Mouse (Mus musculus): ENCODE measurements at regions not wholly inside any gene's neighbourhood (a gene's known extent, or its start where the extent isn't known, plus 50 kb on each side); places are given as distances from the start of the nearest gene placed in this dataset.
"Not testable (repeated sequence)": the region's sequence is repeated elsewhere in the genome, so short reads cannot be mapped to it uniquely, and the experiment has no call there.

DNA sequence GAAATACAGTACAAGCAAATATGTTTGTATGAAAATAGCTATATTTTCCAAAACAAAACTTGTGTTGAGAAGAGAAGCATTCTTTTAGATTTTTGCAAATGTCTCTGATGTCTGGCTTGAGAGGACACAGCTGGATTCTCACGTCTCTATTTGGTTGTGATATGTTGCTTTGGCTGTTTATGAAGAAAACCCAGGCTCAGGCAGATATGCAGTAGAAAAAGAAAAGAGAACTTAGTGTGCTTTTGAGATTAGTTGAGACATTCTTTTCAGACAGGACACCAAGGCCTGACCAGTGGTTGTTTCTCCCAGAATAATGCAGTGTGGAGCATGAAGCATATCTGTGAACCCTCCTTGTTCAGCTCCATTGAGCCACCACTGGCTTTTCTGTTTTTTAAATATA is 178.8 kb upstream of the Mamld1 start:
- Histone ChIP-seq H3K9me3 (no peaks in the 10 kb centered on the region), H3K4me2 (replicated peaks) (no peak overlapping the region), H3K4me3 (no peak overlapping the region), H3K27ac (replicated peaks) (no peak overlapping the region), H3K9ac (replicated peaks) (no peak overlapping the region), H3K27me3 (no peaks in the 10 kb centered on the region), H3K4me1 (no peaks in the 10 kb centered on the region), H3K36me3 (no peaks in the 10 kb centered on the region)
- WGBS, result 69% methylated on average over 1 of the region's 1 CpGs
- ATAC-seq (ENCODE audit: low FRiP score, low read depth), result no peak

DNA sequence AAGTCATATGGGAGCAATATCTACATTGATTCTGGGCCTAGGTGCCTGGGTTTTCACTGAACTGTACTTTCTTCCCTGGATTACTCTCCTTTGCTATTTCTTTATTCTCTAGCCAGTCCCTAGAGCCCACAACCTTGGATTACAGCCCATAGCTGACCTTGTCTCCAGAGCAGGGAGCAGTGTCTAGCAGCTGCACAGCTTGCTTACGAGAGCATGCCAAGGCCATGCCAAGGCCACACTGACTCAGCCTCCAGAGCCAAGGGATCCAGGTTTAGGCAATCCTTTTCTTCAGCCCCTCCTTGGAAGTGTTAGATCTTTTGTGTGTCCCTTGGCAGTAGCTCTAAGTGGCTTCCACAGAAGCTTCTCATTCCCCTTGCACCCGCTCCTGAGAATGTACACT is 168.7 kb upstream of the Mamld1 start:
- H3K4me2 ChIP-seq (replicated peaks), result no peak overlapping the region
- no peak overlapping the region for H3K9ac ChIP-seq (replicated peaks)
- no peak overlapping the region for H3K27ac ChIP-seq (replicated peaks)
- no peaks in the 10 kb centered on the region for H3K27me3 ChIP-seq
- H3K4me3 ChIP-seq, result no peak overlapping the region
- no peaks in the 10 kb centered on the region for H3K4me1 ChIP-seq
- no peak for ATAC-seq (ENCODE audit: low FRiP score, low read depth)
- H3K9me3 ChIP-seq, result no peaks in the 10 kb centered on the region
- H3K36me3 ChIP-seq, result no peaks in the 10 kb centered on the region
- 81% methylated on average over 2 of the region's 2 CpGs for WGBS

DNA sequence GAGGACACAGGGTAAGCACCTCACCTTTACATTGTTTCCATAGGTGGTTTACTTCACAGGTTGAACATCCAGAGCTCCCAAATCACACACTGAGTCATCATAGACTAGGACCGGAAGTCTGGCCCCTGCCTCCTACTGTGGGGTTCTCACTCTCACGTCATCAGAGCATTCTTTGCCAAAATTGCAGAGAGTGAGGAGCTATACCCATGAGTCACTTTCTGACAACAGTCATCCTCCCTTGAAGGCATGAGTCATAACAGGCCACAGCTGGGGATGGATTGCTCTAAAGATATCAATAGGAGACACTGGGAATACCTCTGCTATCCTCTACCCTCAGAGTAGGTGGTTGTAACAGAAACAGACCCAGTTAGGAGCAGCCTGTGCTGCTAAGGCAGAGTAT is 166.6 kb upstream of the Mamld1 start:
- Histone ChIP-seq H3K9me3 (no peaks in the 10 kb centered on the region), H3K27ac (replicated peaks) (no peak overlapping the region), H3K27me3 (no peaks in the 10 kb centered on the region), H3K4me2 (replicated peaks) (no peak overlapping the region), H3K4me1 (no peaks in the 10 kb centered on the region), H3K36me3 (no peaks in the 10 kb centered on the region), H3K9ac (replicated peaks) (no peak overlapping the region), H3K4me3 (no peak overlapping the region)
- ATAC-seq (ENCODE audit: low FRiP score, low read depth), result no peak
- whole genome bisulfite sequencing, result 81% methylated on average over 2 of the region's 2 CpGs

DNA sequence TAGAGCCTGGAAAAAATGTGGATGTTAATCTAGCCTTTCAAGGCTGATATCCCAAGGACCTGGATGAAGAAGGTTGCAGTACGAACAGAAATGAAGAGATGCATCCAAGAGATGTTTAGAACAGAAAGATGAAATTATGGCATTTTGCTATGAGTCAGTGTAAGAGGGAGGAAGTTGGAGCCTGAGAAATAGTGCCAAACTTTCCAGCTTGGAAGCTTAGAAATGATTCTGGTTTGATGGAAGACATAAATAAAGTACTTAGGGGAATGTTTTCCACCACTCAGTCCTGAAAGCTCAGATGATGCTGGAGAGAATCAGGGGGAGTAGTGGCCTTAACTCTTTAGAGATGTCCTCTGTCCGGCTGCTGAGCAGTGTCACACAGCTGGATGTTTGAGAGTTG is 155.5 kb upstream of the Mamld1 start:
- Histone ChIP-seq H3K4me1 (no peaks in the 10 kb centered on the region), H3K9ac (replicated peaks) (no peak overlapping the region), H3K4me2 (replicated peaks) (no peak overlapping the region), H3K36me3 (no peaks in the 10 kb centered on the region), H3K9me3 (no peaks in the 10 kb centered on the region), H3K27me3 (no peaks in the 10 kb centered on the region), H3K27ac (replicated peaks) (no peak overlapping the region), H3K4me3 (no peak overlapping the region)
- ATAC-seq (ENCODE audit: low FRiP score, low read depth), result no peak
- 78% methylated on average over 2 of the region's 2 CpGs for WGBS

DNA sequence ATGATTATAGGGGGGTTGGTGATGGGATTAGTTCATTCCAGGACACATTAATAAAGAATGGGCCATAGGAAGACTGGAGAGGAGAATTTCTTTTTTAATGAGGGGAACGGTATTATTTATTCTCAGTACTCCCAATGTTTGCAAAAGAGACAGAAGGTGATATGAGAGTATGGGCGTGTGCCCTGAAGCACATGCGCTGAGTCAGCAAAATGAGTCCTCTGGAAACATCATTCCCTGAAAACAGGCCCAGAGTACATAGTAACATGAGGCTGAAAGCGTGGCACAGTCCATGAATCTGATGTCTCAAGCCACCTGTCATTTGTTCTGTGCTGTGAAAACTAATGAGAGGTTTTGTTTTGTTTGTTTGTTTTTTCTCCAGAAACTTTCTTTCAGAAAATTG is 154.5 kb upstream of the Mamld1 start:
- WGBS, result 69% methylated on average over 4 of the region's 4 CpGs
- Histone ChIP-seq H3K4me3 (no peak overlapping the region), H3K27me3 (no peaks in the 10 kb centered on the region)

DNA sequence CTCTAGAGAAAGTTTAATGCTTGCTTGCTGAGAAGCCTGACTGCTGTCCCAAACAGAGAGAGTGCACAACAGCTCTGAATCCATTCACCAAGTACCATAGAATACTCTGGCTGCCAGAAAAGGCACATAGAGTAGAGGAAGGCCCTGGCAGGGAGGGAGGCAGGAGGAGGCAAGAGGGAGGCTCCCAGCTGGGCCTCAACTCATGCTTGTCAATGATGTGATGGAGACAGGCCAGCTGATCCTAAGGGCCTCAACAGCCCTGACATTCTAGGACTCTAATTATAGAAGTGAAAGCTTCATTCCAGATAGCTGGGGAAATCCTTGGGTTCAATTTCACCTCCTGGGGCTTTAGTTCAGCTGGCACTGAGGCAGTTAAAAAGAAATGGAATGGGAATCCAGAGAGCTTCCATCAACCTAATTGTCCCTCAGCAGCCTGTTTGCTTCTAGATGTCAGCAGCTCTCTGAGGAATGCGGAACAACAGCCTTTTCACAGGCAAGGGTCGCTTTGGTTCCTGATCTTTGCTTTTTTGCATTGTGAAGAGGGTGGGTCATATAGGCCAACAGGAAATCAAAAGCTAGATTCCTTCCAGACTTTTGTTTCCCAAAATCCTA is 152.8 kb upstream of the Mamld1 start:
- ATAC-seq (ENCODE audit: low FRiP score, low read depth), result no peak
- no peaks in the 10 kb centered on the region for H3K36me3 ChIP-seq
- no peaks in the 10 kb centered on the region for H3K9me3 ChIP-seq
- no peak overlapping the region for H3K27ac ChIP-seq (replicated peaks)
- H3K4me2 ChIP-seq (replicated peaks), result no peak overlapping the region
- 62% methylated on average over 2 of the region's 2 CpGs for WGBS
- H3K27me3 ChIP-seq, result no peaks in the 10 kb centered on the region
- no peaks in the 10 kb centered on the region for H3K4me1 ChIP-seq
- H3K4me3 ChIP-seq, result no peak overlapping the region
- no peak overlapping the region for H3K9ac ChIP-seq (replicated peaks)

More for the DNA sequence above, 154.5 kb upstream of the Mamld1 start:
- Histone ChIP-seq H3K9ac (replicated peaks) (no peak overlapping the region), H3K4me1 (no peaks in the 10 kb centered on the region), H3K9me3 (no peaks in the 10 kb centered on the region), H3K4me2 (replicated peaks) (no peak overlapping the region), H3K36me3 (no peaks in the 10 kb centered on the region), H3K27ac (replicated peaks) (no peak overlapping the region)
- no peak for ATAC-seq (ENCODE audit: low FRiP score, low read depth)

DNA sequence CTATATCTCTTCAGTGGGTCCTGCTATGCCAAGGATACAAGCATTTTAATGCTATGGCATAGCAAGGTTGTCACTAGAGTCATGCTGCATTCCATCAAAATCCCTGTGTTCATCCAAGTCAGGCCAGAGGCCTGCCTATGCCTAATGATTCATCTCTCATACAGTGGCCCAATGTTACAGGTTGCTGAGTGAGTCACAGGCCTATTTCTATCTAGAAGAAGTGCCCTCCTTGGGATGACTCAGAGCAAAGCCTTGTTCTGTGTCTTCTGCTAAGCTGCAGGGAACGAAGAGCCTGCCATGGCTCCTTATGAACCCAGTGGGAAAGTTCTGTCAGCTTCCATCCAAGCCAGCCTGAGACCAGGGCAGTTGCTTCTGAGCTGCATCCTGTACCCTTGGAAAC is 151.2 kb upstream of the Mamld1 start:
- not testable (repeated sequence) for H3K9me3 ChIP-seq; ATAC-seq (ENCODE audit: low FRiP score, low read depth); H3K4me1 ChIP-seq; H3K36me3 ChIP-seq; H3K27me3 ChIP-seq; H3K4me3 ChIP-seq; H3K9ac ChIP-seq (replicated peaks); H3K4me2 ChIP-seq (replicated peaks); H3K27ac ChIP-seq (replicated peaks)
- WGBS, result 100% methylated on average over 1 of the region's 1 CpGs

DNA sequence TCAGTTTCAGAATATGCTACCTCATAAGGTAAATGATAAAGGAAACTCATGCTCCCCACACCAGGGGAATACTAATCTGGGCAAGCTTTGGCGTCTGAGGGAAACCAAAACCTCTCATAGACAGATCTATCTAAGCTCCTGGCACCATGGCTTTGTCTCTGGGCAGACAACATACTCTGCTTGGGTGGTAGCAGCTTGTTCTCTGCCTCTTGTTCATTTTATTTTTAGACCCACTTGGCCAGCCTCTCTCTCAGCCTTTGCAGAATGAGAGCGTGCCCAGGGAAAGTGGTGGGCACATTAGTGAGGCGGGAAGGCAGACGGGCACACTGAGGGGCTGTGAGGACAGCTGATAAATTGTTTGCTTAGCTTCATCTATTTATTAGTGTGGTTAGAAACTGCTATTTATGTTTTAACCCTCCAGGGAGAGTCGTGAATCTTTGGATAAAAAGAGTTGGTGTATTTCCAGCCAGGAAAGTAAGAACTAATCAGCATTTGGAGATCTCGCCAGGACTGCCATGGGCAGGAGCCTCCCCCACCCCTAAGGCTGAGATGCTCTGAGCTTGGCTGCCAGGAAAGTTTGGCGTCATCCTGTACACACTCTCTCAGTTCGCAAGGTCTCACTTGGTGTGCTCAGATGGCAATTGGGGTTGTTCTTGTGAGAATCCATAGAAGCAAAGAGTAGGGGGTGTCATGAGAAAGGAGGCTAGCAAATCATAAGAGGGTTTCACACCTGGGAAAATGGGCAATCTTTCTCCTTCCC is 150.2 kb upstream of the Mamld1 start:
- ATAC-seq (ENCODE audit: low FRiP score, low read depth), result no peak
- Histone ChIP-seq H3K9ac (replicated peaks) (no peak overlapping the region), H3K4me2 (replicated peaks) (no peak overlapping the region), H3K36me3 (no peaks in the 10 kb centered on the region), H3K4me3 (no peak overlapping the region), H3K27me3 (no peaks in the 10 kb centered on the region), H3K9me3 (no peaks in the 10 kb centered on the region), H3K27ac (replicated peaks) (no peak overlapping the region), H3K4me1 (no peaks in the 10 kb centered on the region)
- 78% methylated on average over 8 of the region's 8 CpGs for WGBS

DNA sequence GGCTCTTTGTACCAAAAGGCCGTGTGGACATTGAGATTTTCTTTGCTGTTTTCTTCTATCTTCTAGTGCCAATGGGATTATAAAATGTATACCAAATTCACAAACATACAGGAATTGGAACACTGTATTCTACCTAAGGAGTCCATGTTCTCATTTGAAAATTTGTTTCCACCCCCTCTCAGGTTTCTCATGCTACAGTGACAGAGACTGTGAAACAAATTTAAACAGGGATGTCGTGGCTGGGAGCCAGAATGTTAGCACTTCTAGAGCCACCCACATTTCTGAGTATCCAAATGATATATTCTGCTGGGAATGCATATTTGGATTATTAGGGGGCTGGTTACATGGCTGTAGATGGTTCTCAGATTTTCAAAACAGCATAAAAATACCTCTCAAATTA is 124.4 kb upstream of the Mamld1 start:
- WGBS, result 71% methylated on average over 2 of the region's 2 CpGs
- H3K4me1 ChIP-seq, result no peaks in the 10 kb centered on the region

DNA sequence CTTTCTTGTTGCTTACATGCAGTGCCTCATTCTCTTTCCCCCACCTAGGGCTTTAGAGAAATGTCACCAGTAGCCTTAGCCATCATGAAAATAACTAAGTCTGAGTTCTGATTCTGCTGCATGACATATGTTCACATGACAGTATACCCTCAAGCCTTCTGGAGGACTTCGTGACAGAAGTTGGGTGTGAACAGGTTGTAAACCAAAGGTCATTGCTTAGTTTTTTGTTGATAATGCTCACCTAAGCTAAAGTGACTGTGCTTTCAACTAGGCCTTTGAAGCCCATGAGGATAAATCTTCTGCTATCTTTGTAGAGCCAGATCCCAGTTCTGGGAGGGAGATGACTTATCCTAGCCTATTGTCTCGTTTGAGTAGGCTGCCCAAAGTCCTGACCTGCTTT is 118.1 kb upstream of the Mamld1 start:
- Histone ChIP-seq H3K4me2 (replicated peaks) (no peak overlapping the region), H3K27ac (replicated peaks) (no peak overlapping the region), H3K9me3 (no peaks in the 10 kb centered on the region), H3K27me3 (no peaks in the 10 kb centered on the region), H3K9ac (replicated peaks) (no peak overlapping the region), H3K36me3 (no peaks in the 10 kb centered on the region), H3K4me3 (no peak overlapping the region), H3K4me1 (no peaks in the 10 kb centered on the region)
- WGBS, result 55% methylated on average over 2 of the region's 2 CpGs
- ATAC-seq (ENCODE audit: low FRiP score, low read depth), result no peak

More for the DNA sequence above, 124.4 kb upstream of the Mamld1 start:
- Histone ChIP-seq H3K4me2 (replicated peaks) (no peak overlapping the region), H3K27me3 (no peaks in the 10 kb centered on the region), H3K9me3 (no peaks in the 10 kb centered on the region), H3K4me3 (no peak overlapping the region), H3K36me3 (no peaks in the 10 kb centered on the region), H3K9ac (replicated peaks) (no peak overlapping the region), H3K27ac (replicated peaks) (no peak overlapping the region)
- ATAC-seq (ENCODE audit: low FRiP score, low read depth), result no peak

DNA sequence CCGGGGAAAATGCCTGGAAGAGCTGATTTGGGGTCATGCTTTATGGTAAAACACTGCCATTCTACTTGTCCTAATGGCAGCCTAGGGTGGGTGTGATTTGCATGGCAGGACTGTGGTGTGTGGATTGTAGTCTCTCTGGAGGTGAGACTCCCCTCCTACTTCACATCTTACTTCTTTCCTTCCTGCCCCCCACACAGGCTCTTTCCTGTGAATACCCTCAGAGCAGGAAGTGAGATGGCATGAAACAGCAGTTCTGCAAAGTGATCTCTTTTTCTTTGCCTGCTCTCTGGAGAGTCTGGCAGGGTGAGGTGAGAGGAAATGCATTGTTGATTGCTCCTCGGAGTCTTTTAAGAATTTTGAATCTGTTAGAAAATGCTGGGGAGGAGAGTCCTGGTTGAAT is 104.7 kb upstream of the Mamld1 start:
- H3K4me3 ChIP-seq, result no peak overlapping the region
- no peak for ATAC-seq (ENCODE audit: low FRiP score, low read depth)
- H3K4me2 ChIP-seq (replicated peaks), result no peak overlapping the region
- no peaks in the 10 kb centered on the region for H3K36me3 ChIP-seq
- WGBS, result 65% methylated on average over 2 of the region's 2 CpGs
- H3K27me3 ChIP-seq, result no peaks in the 10 kb centered on the region
- no peaks in the 10 kb centered on the region for H3K9me3 ChIP-seq
- H3K4me1 ChIP-seq, result no peaks in the 10 kb centered on the region
- H3K27ac ChIP-seq (replicated peaks), result no peak overlapping the region
- no peak overlapping the region for H3K9ac ChIP-seq (replicated peaks)

DNA sequence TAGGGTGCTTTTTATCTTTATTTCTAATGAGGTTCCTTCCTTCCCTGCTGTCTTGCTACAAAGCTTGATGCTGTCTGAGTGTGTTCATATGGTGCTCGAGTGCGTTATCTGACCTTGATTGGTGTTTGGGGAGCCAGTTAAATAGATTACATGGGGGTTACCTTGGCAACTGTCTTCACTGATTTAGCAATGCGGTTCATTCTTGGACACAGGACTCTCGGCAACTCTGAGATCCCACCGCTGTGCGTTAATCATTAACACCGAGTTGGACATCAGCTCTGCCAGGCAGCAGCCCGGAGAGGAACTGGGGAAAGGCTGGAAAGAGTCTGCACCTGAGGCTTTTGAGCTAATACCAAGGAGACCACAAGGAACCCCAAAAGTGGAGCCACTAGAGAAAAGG is 104.0 kb upstream of the Mamld1 start:
- H3K9me3 ChIP-seq, result no peaks in the 10 kb centered on the region
- H3K4me1 ChIP-seq, result no peaks in the 10 kb centered on the region
- ATAC-seq (ENCODE audit: low FRiP score, low read depth), result peak; percentile 81
- H3K4me3 ChIP-seq, result no peak overlapping the region
- H3K4me2 ChIP-seq (replicated peaks), result no peak overlapping the region
- WGBS, result 35% methylated on average over 8 of the region's 8 CpGs
- H3K36me3 ChIP-seq, result no peaks in the 10 kb centered on the region
- no peak overlapping the region for H3K27ac ChIP-seq (replicated peaks)
- H3K9ac ChIP-seq (replicated peaks), result no peak overlapping the region
- H3K27me3 ChIP-seq, result no peaks in the 10 kb centered on the region

DNA sequence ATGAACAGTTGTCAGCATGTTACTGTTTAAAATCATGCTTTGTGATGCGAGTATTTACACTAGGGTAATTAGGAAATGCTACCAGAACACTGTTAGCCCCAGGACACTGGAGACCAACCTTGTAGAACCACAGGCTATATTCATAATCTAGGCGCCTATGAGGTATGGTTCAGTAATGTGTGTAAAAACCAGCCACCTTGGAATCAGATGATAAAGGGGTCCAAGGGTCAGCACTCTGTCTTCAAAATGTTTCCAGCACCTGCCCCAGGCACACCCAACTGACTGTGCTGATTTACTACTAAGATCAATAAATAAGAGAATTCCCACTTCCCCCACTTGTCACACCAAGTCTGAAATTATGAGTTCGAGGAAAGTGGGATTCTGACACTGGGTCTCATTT is 100.8 kb upstream of the Mamld1 start:
- H3K4me1 ChIP-seq, result no peaks in the 10 kb centered on the region
- WGBS, result 68% methylated on average over 3 of the region's 3 CpGs
- H3K27me3 ChIP-seq, result no peaks in the 10 kb centered on the region
- no peak overlapping the region for H3K4me3 ChIP-seq
- H3K9ac ChIP-seq (replicated peaks), result no peak overlapping the region
- H3K27ac ChIP-seq (replicated peaks), result no peak overlapping the region
- no peak for ATAC-seq (ENCODE audit: low FRiP score, low read depth)
- no peaks in the 10 kb centered on the region for H3K36me3 ChIP-seq
- H3K9me3 ChIP-seq, result no peaks in the 10 kb centered on the region
- no peak overlapping the region for H3K4me2 ChIP-seq (replicated peaks)

Measured in midbrain, embryonic 12.5 days (tissue).